Mouse (Mus musculus) urinary bladder, adult 2 months (tissue): Measurements from ENCODE around the gene Izumo1. TPM values are rescaled to one million over a fixed set of nuclear protein-coding genes. Genes with fewer than 3 reads are reported as not detected.

ENCODE experiments used
- DNase-seq: peaks from one replicate; pipeline ENCODE4 v3.0.0; 2022; ENCODE audit warnings: low spot score
- polyA plus RNA-seq: library from polyadenylated mRNA; depleted of rRNA; stranded (reverse); fragments of >200 nt; gene quantifications from 2 replicates; pipeline ENCODE4 v1.2.3, GENCODE M21; 2012; rRNA removed

Izumo1 gene
- polyA plus RNA-seq, result 0.23 and 0.27 TPM in 2 replicates

GRCm38 (mm10) chr7:45621443-45621842 is at the start of gene Izumo1:
Izumo1 (plus strand) TSS chr7:45621811.
- DNase-seq, result no peak

GRCm38 (mm10) chr7:45571966-45572365 is 49.6 kb upstream of the Izumo1 start:
- DNase-seq, result no peak

- DNase-seq, result no peak
These were observed 47.7 kb upstream of the Izumo1 start for GRCm38 (mm10) chr7:45573954-45574353.

GRCm38 (mm10) chr7:45574472-45575379 is 46.9 kb upstream of the Izumo1 start:
- DNase-seq, result no peak

GRCm38 (mm10) chr7:45585923-45586322 is 35.7 kb upstream of the Izumo1 start:
- DNase-seq, result no peak

- DNase-seq, result no peak
These were observed 33.7 kb upstream of the Izumo1 start for GRCm38 (mm10) chr7:45587631-45588592.

DNA sequence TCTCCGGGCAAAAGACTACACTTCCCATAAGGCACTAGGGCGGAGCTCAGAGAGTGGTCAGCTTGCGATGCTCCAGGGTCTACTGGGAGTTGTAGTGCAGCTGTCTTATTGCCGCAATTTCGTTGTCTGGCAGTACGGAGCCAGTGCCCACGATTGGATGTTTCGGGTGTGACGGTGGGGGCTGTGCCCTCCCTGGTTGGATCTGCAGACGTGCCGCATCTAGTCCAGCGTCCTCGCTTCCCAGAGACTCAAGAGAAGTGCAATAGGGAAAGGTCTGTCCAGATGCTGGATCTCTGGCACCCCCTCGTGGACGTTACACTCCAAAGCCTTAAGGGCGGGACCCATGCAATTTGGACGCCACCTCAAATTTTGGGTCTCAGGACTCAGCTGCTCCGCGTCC is 32.4 kb upstream of the Izumo1 start:
- DNase-seq, result peak; percentile 73

DNA sequence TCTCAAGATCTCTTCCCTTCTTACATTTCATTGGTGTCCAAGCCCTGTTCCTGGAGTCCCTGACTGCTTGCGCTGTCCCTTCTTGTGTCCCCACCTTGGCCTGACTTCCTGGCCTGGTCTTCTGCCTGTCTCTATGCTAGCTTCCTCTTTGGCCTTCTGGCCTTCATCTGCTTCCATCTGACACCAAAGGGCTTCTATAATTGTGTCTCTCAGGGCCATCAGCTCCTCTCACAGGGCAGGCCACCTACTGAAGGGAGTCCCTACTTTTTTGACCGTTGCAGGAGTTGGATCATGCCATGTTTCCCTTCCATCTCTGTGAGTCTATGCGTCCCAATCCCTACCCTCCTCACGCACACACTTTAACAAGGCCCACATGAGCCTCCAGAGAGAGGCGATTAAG is 31.7 kb upstream of the Izumo1 start:
- DNase-seq, result no peak

GRCm38 (mm10) chr7:45590874-45591273 is 30.7 kb upstream of the Izumo1 start:
- no peak for DNase-seq

DNA sequence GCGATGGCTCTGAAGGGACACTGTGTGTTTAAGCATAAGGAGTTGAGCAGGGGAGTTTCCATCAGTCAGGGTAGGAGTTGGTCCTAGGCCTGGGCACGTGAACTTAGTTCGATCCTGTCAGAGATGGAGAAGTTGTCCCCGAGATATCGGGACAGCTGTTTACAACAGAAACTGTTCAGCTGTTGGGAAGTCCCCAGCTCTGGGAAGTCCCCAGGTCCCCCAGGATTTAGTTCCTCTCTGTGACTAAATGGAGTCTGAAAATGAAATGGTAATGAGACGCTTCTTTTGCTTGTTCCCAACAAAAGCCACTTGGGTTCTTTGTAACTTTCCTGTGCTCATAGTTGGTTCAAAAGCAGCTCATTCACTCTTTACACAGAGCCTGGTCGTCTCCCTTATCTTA is 29.7 kb upstream of the Izumo1 start:
- no peak for DNase-seq

GRCm38 (mm10) chr7:45593118-45593815 is 28.3 kb upstream of the Izumo1 start:
- no peak for DNase-seq

- DNase-seq, result no peak
These were observed 26.4 kb upstream of the Izumo1 start for GRCm38 (mm10) chr7:45595176-45595575.

DNA sequence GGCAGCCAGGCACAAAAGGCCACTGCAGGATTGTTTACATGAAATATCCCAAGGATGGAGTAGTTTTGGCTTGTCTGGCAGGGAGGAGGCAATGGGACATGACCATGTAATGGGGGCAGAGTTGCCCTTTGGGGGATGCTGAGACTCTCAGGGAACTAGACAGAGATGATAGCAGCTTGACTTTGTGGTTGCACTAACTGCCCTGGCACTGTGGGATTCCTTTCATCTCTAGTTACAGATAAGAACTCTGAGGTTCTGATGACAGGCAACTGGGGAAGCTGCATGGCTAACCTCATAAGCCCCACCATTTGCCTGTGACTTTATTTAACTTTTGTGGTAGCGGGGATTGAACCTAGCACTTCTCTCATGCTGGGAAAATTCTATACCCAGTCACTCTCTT is 25.5 kb upstream of the Izumo1 start:
- DNase-seq, result no peak

DNA sequence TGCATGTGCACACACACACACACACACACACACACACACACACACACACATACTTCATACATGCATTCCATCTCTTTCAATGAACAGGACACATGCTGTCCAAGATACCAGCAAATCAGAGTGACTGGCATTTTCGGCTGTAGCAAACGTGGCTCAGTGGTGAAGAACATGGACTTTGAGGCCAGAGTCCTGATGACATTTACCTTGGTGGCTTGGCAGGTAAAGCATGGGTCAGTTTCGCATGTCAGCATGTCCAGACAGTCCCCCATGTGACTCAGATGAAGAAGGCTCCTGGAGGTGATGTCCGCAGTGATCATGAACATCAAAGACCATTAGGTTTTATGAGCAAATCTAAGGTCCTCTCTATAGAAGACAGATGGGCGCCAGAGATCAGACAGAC is 24.6 kb upstream of the Izumo1 start:
- DNase-seq, result no peak

DNA sequence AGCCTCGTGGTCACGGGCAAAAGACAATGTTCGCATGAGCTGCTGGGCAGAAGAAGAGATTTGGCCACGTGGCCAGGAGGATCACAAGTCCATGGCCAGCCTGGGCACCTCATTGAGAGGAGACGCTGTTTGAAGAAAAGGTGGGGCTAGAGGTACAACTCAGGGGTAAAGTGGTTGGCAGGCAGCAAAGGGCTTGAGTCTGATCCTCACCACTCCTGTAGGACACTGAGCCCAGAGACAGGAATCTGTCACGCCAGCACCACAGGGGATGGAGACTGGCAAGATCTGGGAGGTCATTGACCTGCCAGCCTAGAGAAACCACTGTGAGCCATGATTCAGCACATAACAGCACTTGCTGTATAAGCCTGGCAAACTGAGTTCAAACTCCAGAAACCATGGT is 24.1 kb upstream of the Izumo1 start:
- DNase-seq, result no peak

DNA sequence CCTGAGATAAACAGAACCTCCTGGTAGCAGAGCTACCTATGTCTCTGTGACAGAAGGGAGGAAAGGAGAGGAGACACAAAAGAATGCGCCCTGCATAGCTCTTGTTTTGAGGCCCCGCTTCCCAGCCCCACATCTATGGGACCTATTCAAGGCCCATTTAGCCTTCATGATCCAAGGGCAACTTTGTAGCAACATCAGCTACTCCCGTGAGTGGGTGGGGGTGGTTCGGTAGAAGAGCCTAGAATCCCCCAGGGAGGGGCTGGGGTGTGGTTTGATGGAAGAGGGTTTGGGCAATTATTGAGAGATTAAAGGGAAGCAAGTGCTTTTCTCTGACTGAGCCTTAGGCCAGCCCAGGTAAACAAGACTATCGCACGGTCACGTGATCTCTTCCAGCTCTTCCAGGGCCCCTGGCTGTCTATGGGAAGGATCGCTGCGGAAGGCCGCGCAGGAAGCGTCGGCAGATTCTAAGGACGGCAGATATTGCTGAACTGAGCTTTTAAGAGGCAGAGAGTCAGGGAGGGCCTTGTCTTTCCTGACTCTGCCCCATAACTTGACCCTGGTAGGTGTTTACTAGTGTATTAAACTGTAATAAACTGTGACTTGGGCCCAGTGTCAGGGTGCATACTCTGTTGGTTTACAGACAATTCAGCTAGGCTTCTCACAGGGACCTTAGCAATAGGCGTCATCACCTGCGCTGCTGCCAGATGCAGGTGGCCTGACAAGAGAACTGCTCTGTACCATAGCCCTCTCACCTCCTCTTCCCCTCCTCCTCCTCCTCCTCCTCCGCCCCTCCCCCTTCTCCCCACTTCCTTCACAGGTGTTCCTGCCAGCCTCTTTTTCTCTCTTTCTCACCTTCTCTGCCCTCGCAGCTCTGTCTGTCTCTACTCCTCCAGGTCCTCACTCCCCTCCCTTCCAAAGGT is 22.4 kb upstream of the Izumo1 start:
- no peak for DNase-seq

DNA sequence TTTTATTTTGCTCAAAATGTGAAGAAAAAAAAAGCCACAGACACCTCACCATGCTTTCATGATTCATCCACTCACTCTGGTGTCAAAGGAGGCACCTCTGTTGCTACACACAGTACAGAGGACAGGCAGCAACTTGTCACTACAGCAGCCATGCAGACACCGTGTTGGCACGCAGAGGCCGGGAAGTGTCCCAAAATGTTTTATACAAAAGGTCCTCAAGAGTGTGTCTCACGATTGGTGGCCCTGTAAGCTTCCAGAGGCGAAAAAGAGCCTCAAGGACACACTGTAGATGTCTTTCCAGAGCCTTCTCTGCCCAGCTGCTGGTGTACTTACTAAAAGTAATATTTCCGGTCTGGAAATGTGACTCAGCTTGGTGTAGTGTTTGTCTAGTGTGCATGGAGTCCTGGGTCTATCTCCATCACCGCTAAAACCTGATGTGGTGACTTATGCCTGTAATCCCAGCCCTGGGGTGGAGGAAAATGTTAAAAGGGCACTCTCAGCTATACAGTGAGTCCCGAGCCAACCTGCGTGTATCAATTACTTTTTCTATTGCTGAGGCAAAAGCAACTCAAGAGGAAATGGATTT is 15.8 kb upstream of the Izumo1 start:
- DNase-seq, result no peak

DNA sequence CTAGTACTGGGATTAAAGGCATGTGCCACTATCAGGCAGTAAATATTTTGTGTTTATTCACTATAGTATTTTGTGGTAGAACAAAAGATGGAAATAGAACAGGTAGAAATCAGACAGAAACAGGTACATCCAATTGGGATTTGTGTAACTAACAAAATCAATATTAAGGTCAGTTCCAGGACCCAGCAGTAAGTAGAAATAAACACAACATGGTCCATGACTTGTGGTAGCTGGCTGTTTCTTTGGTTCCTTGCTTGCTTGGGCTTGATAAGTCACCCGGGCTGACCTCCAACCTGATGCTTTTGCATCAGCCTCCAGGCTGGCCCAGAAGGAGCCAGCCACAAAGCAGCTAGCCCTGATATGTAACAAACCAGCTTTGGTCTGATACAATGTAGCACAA is 12.1 kb upstream of the Izumo1 start:
- no peak for DNase-seq

DNA sequence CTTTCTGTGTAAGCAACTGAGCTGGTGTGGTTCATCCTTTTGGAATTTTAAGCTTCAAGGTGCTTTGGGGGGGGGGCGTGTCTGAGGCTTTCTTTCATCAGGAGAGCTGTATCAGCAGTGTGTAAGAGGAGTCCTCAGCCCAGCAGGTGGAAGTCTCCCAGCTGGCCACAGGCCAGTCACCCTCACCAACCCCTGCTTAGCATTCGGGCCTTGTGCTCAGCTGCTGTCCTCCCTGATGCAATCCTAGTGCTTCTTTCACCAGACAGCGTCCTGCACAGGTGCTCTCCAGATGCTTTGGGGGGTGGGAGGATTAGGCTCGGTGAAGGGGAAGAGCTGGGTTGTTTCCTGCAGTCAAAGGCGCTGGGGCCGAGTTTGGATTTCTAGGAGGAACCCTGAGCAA is 5.3 kb upstream of the Izumo1 start:
- no peak for DNase-seq

- no peak for DNase-seq
These were observed 4.4 kb upstream of the Izumo1 start, which contains the start of gene Fut1 for GRCm38 (mm10) chr7:45617042-45617695. Fut1 (plus strand) TSS chr7:45617289.
